Mouse (Mus musculus) lung, embryonic 14.5 days (tissue): Measurements from ENCODE around the gene Ampd2. TPM values are rescaled to one million over a fixed set of nuclear protein-coding genes. Genes with fewer than 3 reads are reported as not detected.

Experiments
- ATAC-seq: fragments of 200-750 bp; cut with Nextera tagmentation; 2 replicates; pipeline ENCODE4 v1.8.0; 2017; ENCODE audit warnings: mild to moderate bottlenecking, moderate TSS enrichment, moderate library complexity; ENCODE audit not compliant: insufficient read depth
- DNase-seq: peaks from one replicate; pipeline ENCODE4 v3.0.0-alpha.2; 2015
- H3K27ac ChIP-seq: fragments of 300-500 bp; sonication (generic); 2 replicates; pipeline ENCODE4 v1.5.1; 2014; ENCODE audit warnings: low read depth, mild to moderate bottlenecking, moderate library complexity
- H3K27me3 ChIP-seq: fragments of 300-500 bp; sonication (generic); 2 replicates; pipeline ENCODE4 v1.6.1; 2014; ENCODE audit warnings: low read length, control low read depth; ENCODE audit not compliant: insufficient read depth
- H3K36me3 ChIP-seq: fragments of 300-500 bp; sonication (generic); 2 replicates; pipeline ENCODE4 v1.6.1; 2014; ENCODE audit warnings: control low read depth; ENCODE audit not compliant: insufficient read depth
- H3K4me1 ChIP-seq: fragments of 300-500 bp; sonication (generic); 2 replicates; pipeline ENCODE4 v1.6.1; 2014; ENCODE audit warnings: antibody characterized with exemption, control low read depth; ENCODE audit not compliant: insufficient read depth
- H3K4me2 ChIP-seq: fragments of 300-500 bp; sonication (generic); 2 replicates; pipeline ENCODE4 v1.6.1; 2014; ENCODE audit warnings: mild to moderate bottlenecking
- H3K4me3 ChIP-seq: fragments of 300-500 bp; sonication (generic); 2 replicates; pipeline ENCODE4 v1.5.1; 2014; ENCODE audit warnings: low read depth, low read length
- H3K9ac ChIP-seq: fragments of 300-500 bp; sonication (generic); 2 replicates; pipeline ENCODE4 v1.6.1; 2014
- H3K9me3 ChIP-seq: fragments of 300-500 bp; sonication (generic); 2 replicates; pipeline ENCODE4 v1.6.1; 2016; ENCODE audit warnings: low read depth, low read length, control low read depth
- CTCF ChIP-seq: IDR thresholded peaks from 2 replicates; pipeline ENCODE4 v1.5.1; 2016; ENCODE audit warnings: antibody characterized with exemption, low read depth
- WGBS: fragments of 180-500 bp; shearing (Covaris S2); extraction: QIAGEN DNeasy Blood & Tissue Kit; methylation state at CpG from one replicate; pipeline ENCODE4 v1.1.7; 2014; 5-methylcytosine and 5-hydroxymethylcytosine counted together
- polyA plus RNA-seq: library from polyadenylated mRNA; unstranded; fragments of >200 nt; fragmentation: Nextera tagmentation; extraction: Ambion mirVana; gene quantifications from 2 replicates; pipeline ENCODE4 v1.2.1, GENCODE M21; 2014

The Ampd2 gene
- polyA plus RNA-seq, result 31.4 and 37.4 TPM in 2 replicates

- H3K27me3 ChIP-seq, result no peaks in the 10 kb centered on the region
- ATAC-seq (peak; percentile 28), DNase-seq (peak; percentile 92)
- under 1% methylated on average over 29 of the region's 29 CpGs for WGBS
- H3K9ac ChIP-seq, result peak within 1 kb of the TSS; percentile 77
- H3K9me3 ChIP-seq, result no peaks in the 10 kb centered on the region
- H3K4me3 ChIP-seq, result peak within 1 kb of the TSS; percentile 77
- peak within 1 kb of the TSS; percentile 97 for H3K4me2 ChIP-seq
- H3K36me3 ChIP-seq, result no peaks in the 10 kb centered on the region
- TF ChIP-seq CTCF, result no peak
- peaks cover 35% of the 10 kb centered on the region for H3K4me1 ChIP-seq
- peak within 1 kb of the TSS; percentile 88 for H3K27ac ChIP-seq
These were observed at the start of gene Ampd2 for GRCm38 (mm10) chr3:108086470-108086979. Gene Ampd2, minus strand, starts transcription at chr3:108086651.

GRCm38 (mm10) chr3:108134701-108135100 lies 48.2 kb upstream of the Ampd2 start:
- DNase-seq (peak; percentile 23), ATAC-seq (no peak)
- Histone ChIP-seq H3K36me3 (no peaks in the 10 kb centered on the region), H3K4me3 (no peak overlapping the region), H3K9ac (no peak overlapping the region), H3K4me2 (no peak overlapping the region), H3K27ac (no peak overlapping the region), H3K9me3 (no peaks in the 10 kb centered on the region), H3K27me3 (no peaks in the 10 kb centered on the region), H3K4me1 (no peaks in the 10 kb centered on the region)
- TF ChIP-seq CTCF, result no peak
- 76% methylated on average over 11 of the region's 11 CpGs for WGBS

GRCm38 (mm10) chr3:108132484-108132883 lies 46.0 kb upstream of the Ampd2 start:
- no peak; the same call in 1 of the 2 replicates for ATAC-seq
- DNase-seq, result peak; percentile 3
- Histone ChIP-seq H3K4me1 (no peaks in the 10 kb centered on the region), H3K9ac (no peak overlapping the region), H3K27me3 (no peaks in the 10 kb centered on the region), H3K9me3 (no peaks in the 10 kb centered on the region), H3K4me3 (no peak overlapping the region), H3K4me2 (no peak overlapping the region), H3K36me3 (no peaks in the 10 kb centered on the region), H3K27ac (no peak overlapping the region)
- no peak for TF ChIP-seq CTCF
- 58% methylated on average over 1 of the region's 1 CpGs for WGBS

- TF ChIP-seq CTCF, result no peak
- WGBS, result 61% methylated on average over 1 of the region's 1 CpGs
- DNase-seq (no peak), ATAC-seq (no peak)
- Histone ChIP-seq H3K9me3 (no peaks in the 10 kb centered on the region), H3K36me3 (no peaks in the 10 kb centered on the region), H3K27me3 (no peaks in the 10 kb centered on the region), H3K4me2 (no peak overlapping the region), H3K9ac (no peak overlapping the region), H3K4me3 (no peak overlapping the region), H3K4me1 (no peaks in the 10 kb centered on the region), H3K27ac (no peak overlapping the region)
These were observed 45.4 kb upstream of the Ampd2 start for GRCm38 (mm10) chr3:108131821-108132220.

- H3K9ac ChIP-seq, result no peak overlapping the region
- H3K4me1 ChIP-seq, result no peaks in the 10 kb centered on the region
- ATAC-seq (no peak), DNase-seq (peak; percentile 24)
- no peak overlapping the region for H3K4me3 ChIP-seq
- no peak for TF ChIP-seq CTCF
- no peak overlapping the region for H3K4me2 ChIP-seq
- no peaks in the 10 kb centered on the region for H3K27me3 ChIP-seq
- no peaks in the 10 kb centered on the region for H3K9me3 ChIP-seq
- H3K36me3 ChIP-seq, result no peaks in the 10 kb centered on the region
- H3K27ac ChIP-seq, result no peak overlapping the region
- WGBS, result 73% methylated on average over 5 of the region's 5 CpGs
These were observed 44.8 kb upstream of the Ampd2 start for GRCm38 (mm10) chr3:108131216-108131615.

GRCm38 (mm10) chr3:108129804-108130203 lies 43.4 kb upstream of the Ampd2 start:
- Histone ChIP-seq H3K9me3 (no peaks in the 10 kb centered on the region), H3K27me3 (no peaks in the 10 kb centered on the region), H3K4me3 (no peak overlapping the region), H3K4me1 (no peaks in the 10 kb centered on the region), H3K4me2 (no peak overlapping the region), H3K36me3 (no peaks in the 10 kb centered on the region), H3K27ac (no peak overlapping the region), H3K9ac (no peak overlapping the region)
- no peak for TF ChIP-seq CTCF
- DNase-seq (no peak), ATAC-seq (no peak)
- 86% methylated on average over 4 of the region's 4 CpGs for WGBS

- TF ChIP-seq CTCF, result no peak
- no peak overlapping the region for H3K9ac ChIP-seq
- H3K4me3 ChIP-seq, result no peak overlapping the region
- no peaks in the 10 kb centered on the region for H3K9me3 ChIP-seq
- no peak overlapping the region for H3K4me2 ChIP-seq
- H3K27me3 ChIP-seq, result no peaks in the 10 kb centered on the region
- no peak for DNase-seq
- H3K36me3 ChIP-seq, result no peaks in the 10 kb centered on the region
- no peak for ATAC-seq
- 81% methylated on average over 4 of the region's 4 CpGs for WGBS
- H3K27ac ChIP-seq, result no peak overlapping the region
- H3K4me1 ChIP-seq, result no peaks in the 10 kb centered on the region
These were observed 42.9 kb upstream of the Ampd2 start for GRCm38 (mm10) chr3:108129367-108129766.

- Histone ChIP-seq H3K4me1 (no peaks in the 10 kb centered on the region), H3K36me3 (0 out of 2 replicates have a peak, but pooled peaks cover 2% of the 10 kb centered on the region), H3K4me2 (no peak overlapping the region), H3K9ac (no peak overlapping the region), H3K4me3 (no peak overlapping the region), H3K9me3 (no peaks in the 10 kb centered on the region), H3K27me3 (no peaks in the 10 kb centered on the region), H3K27ac (no peak overlapping the region)
- ATAC-seq, result no peak
- DNase-seq, result no peak
- 69% methylated on average over 5 of the region's 5 CpGs for WGBS
- TF ChIP-seq CTCF, result no peak
These were observed 42.1 kb upstream of the Ampd2 start for GRCm38 (mm10) chr3:108128520-108128919.
